Mouse (Mus musculus): ENCODE data around the gene Dohh. TPM values are rescaled to one million over a fixed set of nuclear protein-coding genes. Genes with fewer than 3 reads are reported as not detected.

Gene Dohh
- polyA plus RNA-seq, 1 experiment: 23.0 TPM

DNA sequence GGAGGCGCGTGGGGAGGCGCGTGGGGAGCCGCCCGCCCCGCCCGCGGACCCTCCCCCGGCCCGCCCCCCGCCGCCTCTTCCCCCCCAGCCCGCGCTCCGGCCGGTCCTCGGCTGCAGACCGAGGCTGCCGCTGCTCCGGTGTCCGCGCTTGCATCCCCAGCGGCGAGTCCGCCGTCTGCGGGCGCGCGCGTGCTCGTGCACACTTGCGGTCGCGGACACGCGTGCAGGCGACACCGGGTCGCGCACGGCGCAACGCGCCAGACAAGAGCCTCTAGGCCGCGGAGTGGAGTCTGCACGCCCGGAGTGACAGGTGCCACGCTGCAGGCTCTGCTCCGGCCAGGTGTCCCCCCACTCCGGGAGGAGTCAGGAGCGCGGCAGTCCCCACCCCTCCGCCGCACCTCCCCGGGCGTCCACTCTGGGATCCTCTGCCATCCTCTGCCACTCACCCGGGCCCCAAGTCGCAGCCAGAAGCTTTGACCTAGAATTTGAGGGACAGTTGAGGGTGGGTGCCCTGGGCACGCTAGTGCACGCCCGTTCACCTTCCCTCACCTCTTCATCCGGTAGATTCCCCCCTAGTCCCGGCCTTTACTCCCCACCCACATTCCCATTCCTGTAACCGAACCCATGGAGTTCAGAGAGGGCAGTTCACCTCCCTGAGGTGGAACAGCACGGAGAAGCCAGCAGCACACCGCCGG, 46.8 kb downstream of the Dohh start:
- under 1% methylated on average over 66 of the region's 70 CpGs for WGBS
- TF ChIP-seq POLR2A (IDR thresholded peaks at IDR 0.05; ENCODE audit: borderline replicate concordance, control insufficient read depth, low read depth, low read length) (peak; percentile 10; the same call in 1 of the 2 replicates), CTCF (IDR thresholded peaks at IDR 0.05; ENCODE audit: control insufficient read depth, insufficient read depth, low read length) (no peak)
- Histone ChIP-seq H3K4me3 (replicated peaks; ENCODE audit: control insufficient read depth, low read depth, low read length) (peak overlapping the region; percentile 77), H3K4me1 (ENCODE audit: control insufficient read depth, insufficient read depth, low read length) (peaks cover 16% of the 10 kb centered on the region), H3K27ac (ENCODE audit: control insufficient read depth, insufficient read depth, low read depth, low read length, poor library complexity) (peak overlapping the region; percentile 91; the same call in 1 of the 2 replicates)

DNA sequence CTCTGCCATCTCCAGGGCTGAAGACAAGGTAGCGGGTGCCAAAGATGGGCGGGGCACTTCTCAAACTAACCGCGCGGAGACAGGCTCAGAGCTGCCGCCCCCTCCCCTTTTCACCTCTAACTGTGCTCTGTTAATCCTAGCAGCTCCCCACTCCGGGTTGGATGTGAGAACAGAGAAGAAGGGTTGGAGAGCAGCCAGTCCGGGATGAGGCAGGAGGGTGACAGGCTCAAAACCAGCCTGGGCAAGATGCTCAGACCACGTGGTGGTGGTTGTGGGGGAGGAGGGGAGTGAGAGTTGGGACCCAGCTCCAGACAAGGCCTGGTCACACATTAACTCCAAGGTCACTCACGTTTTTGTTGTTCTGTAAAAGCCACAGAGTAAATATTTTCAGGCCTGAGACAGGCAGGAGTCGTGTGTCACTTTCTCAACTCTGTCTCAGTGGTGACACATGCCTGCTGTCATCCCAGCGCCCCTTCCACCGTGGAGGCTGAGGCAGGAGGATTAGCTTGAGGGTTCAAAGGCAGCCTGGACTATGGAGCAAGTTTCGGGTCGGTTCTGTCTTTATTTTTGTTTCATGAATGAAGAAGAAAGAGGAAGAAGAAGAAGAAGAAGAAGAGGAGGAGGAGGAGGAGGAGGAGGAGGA, 47.4 kb downstream of the Dohh start:
- 8% methylated on average over 15 of the region's 15 CpGs for WGBS
- Histone ChIP-seq H3K27ac (ENCODE audit: control insufficient read depth, insufficient read depth, low read depth, low read length, poor library complexity) (no peak overlapping the region), H3K4me3 (replicated peaks; ENCODE audit: control insufficient read depth, low read depth, low read length) (no peak overlapping the region)

DNA sequence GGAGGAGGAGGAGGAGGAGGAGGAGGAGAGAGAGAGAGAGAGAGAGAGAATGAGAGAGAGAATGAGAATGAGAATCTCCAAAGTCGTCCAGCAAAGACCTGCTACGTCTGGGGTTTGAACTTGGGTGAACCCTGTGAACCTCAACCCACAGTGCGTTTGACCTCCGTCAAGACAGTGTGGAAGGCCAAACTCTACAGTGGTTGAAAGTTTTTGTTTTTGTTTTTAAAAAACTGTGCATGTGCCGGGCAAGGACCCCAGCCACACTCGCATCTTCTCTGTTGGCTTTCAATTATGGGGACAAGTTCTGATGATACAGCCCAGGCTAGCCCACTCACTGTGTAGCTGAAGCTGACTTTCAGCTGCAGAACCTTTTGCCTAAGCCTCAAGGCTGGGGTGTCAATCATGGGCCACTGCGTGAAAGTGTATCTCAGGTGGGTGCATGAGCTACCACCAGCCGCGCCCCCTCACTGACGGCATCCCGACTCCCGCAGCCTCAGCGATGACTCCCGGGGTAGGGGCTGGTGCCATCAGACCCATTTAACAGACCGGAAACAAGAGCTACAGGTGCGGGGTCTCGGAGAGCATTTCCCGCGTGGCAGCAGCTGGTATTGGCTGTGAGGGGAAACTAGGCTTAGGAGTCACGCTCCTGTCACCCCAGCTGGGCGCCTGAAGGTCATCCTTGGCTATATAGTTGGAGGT, 48.1 kb downstream of the Dohh start:
- H3K27ac ChIP-seq (ENCODE audit: control insufficient read depth, insufficient read depth, low read depth, low read length, poor library complexity): no peak overlapping the region
- 40% methylated on average over 21 of the region's 21 CpGs for WGBS
- peaks cover 16% of the 10 kb centered on the region for H3K4me1 ChIP-seq (ENCODE audit: control insufficient read depth, insufficient read depth, low read length)
- H3K4me3 ChIP-seq (replicated peaks; ENCODE audit: control insufficient read depth, low read depth, low read length): peak overlapping the region; percentile 34
- TF ChIP-seq POLR2A (IDR thresholded peaks at IDR 0.05; ENCODE audit: borderline replicate concordance, control insufficient read depth, low read depth, low read length) (no peak), CTCF (IDR thresholded peaks at IDR 0.05; ENCODE audit: control insufficient read depth, insufficient read depth, low read length) (no peak)

More for the DNA sequence above, 47.4 kb downstream of the Dohh start:
- TF ChIP-seq CTCF (IDR thresholded peaks at IDR 0.05; ENCODE audit: control insufficient read depth, insufficient read depth, low read length): no peak
- no peak for TF ChIP-seq POLR2A (IDR thresholded peaks at IDR 0.05; ENCODE audit: borderline replicate concordance, control insufficient read depth, low read depth, low read length)
- peaks cover 16% of the 10 kb centered on the region for H3K4me1 ChIP-seq (ENCODE audit: control insufficient read depth, insufficient read depth, low read length)

DNA sequence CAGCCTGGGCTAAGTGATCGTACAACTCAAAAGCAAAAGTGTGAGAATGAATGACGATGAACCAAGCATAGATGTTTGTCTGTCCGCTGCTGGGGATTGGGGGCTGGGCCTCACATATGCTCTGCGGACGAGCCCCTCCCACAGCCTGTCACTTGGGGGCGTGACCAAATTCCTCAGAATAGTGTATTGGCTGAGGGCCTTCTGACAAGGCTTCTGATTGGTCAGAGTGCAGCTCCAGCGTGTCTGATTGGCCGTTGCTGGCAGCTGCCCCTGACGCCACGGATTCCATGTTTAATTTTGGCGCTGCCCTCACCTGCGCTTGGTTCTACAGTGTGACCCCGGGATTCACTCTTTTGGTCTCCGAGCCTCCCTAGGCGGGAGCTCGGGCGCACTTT, 48.6 kb downstream of the Dohh start:
- Histone ChIP-seq H3K4me1 (ENCODE audit: control insufficient read depth, insufficient read depth, low read length) (peaks cover 16% of the 10 kb centered on the region), H3K27ac (ENCODE audit: control insufficient read depth, insufficient read depth, low read depth, low read length, poor library complexity) (peak overlapping the region; percentile 91), H3K4me3 (replicated peaks; ENCODE audit: control insufficient read depth, low read depth, low read length) (peak overlapping the region; percentile 47)
- WGBS: under 1% methylated on average over 17 of the region's 17 CpGs
- TF ChIP-seq POLR2A (IDR thresholded peaks at IDR 0.05; ENCODE audit: borderline replicate concordance, control insufficient read depth, low read depth, low read length) (peak; percentile 44; the same call in 1 of the 2 replicates), CTCF (IDR thresholded peaks at IDR 0.05; ENCODE audit: control insufficient read depth, insufficient read depth, low read length) (no peak)

GRCm38 (mm10) chr10:81433541-81434289, 49.5 kb downstream of the Dohh start:
- Histone ChIP-seq H3K4me1 (ENCODE audit: control insufficient read depth, insufficient read depth, low read length) (peaks cover 16% of the 10 kb centered on the region), H3K27ac (ENCODE audit: control insufficient read depth, insufficient read depth, low read depth, low read length, poor library complexity) (peak overlapping the region; percentile 91), H3K4me3 (replicated peaks; ENCODE audit: control insufficient read depth, low read depth, low read length) (peak overlapping the region; percentile 68)
- WGBS: 6% methylated on average over 26 of the region's 26 CpGs
- peak; percentile 64 for TF ChIP-seq POLR2A (IDR thresholded peaks at IDR 0.05; ENCODE audit: borderline replicate concordance, control insufficient read depth, low read depth, low read length)
- peak; percentile 48; the same call in 1 of the 2 replicates for TF ChIP-seq CTCF (IDR thresholded peaks at IDR 0.05; ENCODE audit: control insufficient read depth, insufficient read depth, low read length)

- peak overlapping the region; percentile 91 for H3K27ac ChIP-seq (ENCODE audit: control insufficient read depth, insufficient read depth, low read depth, low read length, poor library complexity)
These were observed 50.4 kb downstream of the Dohh start for GRCm38 (mm10) chr10:81434361-81435263.

DNA sequence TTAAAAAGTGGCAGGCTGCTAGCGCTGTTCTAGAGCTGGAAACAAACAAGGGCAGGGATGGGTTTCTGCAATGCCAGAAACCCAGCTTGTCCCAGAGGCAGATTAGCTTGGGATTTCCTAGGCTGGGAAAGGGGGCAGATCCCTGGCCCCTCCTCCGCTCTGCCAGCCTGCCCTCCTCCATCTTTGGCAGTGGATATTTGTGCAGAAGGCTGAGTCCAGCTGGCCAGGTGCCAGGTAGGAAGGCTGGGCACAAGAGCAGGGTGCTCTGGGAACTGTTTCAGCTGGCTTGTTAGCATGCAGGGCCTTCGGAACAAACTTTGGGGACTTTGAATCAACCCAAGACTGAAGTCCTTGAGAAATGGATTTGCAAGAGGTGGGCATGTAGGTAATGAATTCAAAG, 51.2 kb downstream of the Dohh start:
- TF ChIP-seq CTCF (IDR thresholded peaks at IDR 0.05; ENCODE audit: control insufficient read depth, insufficient read depth, low read length) (no peak), POLR2A (IDR thresholded peaks at IDR 0.05; ENCODE audit: borderline replicate concordance, control insufficient read depth, low read depth, low read length) (no peak)
- WGBS: 85% methylated on average over 3 of the region's 3 CpGs
- H3K27ac ChIP-seq (ENCODE audit: control insufficient read depth, insufficient read depth, low read depth, low read length, poor library complexity): no peak overlapping the region

More at GRCm38 (mm10) chr10:81434361-81435263, 50.4 kb downstream of the Dohh start:
- 26% methylated on average over 15 of the region's 15 CpGs for WGBS
- peaks cover 12% of the 10 kb centered on the region for H3K4me1 ChIP-seq (ENCODE audit: control insufficient read depth, insufficient read depth, low read length)
- TF ChIP-seq POLR2A (IDR thresholded peaks at IDR 0.05; ENCODE audit: borderline replicate concordance, control insufficient read depth, low read depth, low read length) (no peak), CTCF (IDR thresholded peaks at IDR 0.05; ENCODE audit: control insufficient read depth, insufficient read depth, low read length) (no peak)
- H3K4me3 ChIP-seq (replicated peaks; ENCODE audit: control insufficient read depth, low read depth, low read length): peak overlapping the region; percentile 68

More for the DNA sequence above, 51.2 kb downstream of the Dohh start:
- no peak overlapping the region for H3K4me3 ChIP-seq (replicated peaks; ENCODE audit: control insufficient read depth, low read depth, low read length)
- peaks cover 12% of the 10 kb centered on the region for H3K4me1 ChIP-seq (ENCODE audit: control insufficient read depth, insufficient read depth, low read length)

Other genes with a start within 250 kb of the Dohh start
- gene Zbtb7a, start 249.2 kb upstream of the Dohh start, polyA plus RNA-seq (2011; ENCODE audit: insufficient read depth, insufficient read length, low replicate concordance, missing spikeins): 28.2 and 31.0 TPM in 2 replicates
- 11.1 and 29.0 TPM in 2 replicates for gene Pias4, start 216.5 kb upstream of the Dohh start, polyA plus RNA-seq (2011; ENCODE audit: insufficient read depth, insufficient read length, low replicate concordance, missing spikeins)
- 347 and 468 TPM in 2 replicates for gene Eef2, start 207.8 kb upstream of the Dohh start, polyA plus RNA-seq (2011; ENCODE audit: insufficient read depth, insufficient read length, low replicate concordance, missing spikeins)
- 7.2 and 23.2 TPM in 2 replicates for gene Dapk3, start 201.4 kb upstream of the Dohh start, polyA plus RNA-seq (2011; ENCODE audit: insufficient read depth, insufficient read length, low replicate concordance, missing spikeins)
- not detected in 2 replicates for gene 4930442H23Rik, start 200.6 kb upstream of the Dohh start, polyA plus RNA-seq (2011; ENCODE audit: insufficient read depth, insufficient read length, low replicate concordance, missing spikeins)
- gene Nmrk2, start 182.4 kb upstream of the Dohh start, polyA plus RNA-seq (2011; ENCODE audit: insufficient read depth, insufficient read length, low replicate concordance, missing spikeins): not detected in 2 replicates
- not detected in 2 replicates for gene Atcay, start 153.6 kb upstream of the Dohh start, polyA plus RNA-seq (2011; ENCODE audit: insufficient read depth, insufficient read length, low replicate concordance, missing spikeins)
- 0.32 and 2.5 TPM in 2 replicates for gene Zfr2, start 151.3 kb upstream of the Dohh start, polyA plus RNA-seq (2011; ENCODE audit: insufficient read depth, insufficient read length, low replicate concordance, missing spikeins)
- gene Matk, start 131.5 kb upstream of the Dohh start, polyA plus RNA-seq (2011; ENCODE audit: insufficient read depth, insufficient read length, low replicate concordance, missing spikeins): 11.9 and 18.9 TPM in 2 replicates
- gene Mrpl54, start 117.5 kb upstream of the Dohh start, polyA plus RNA-seq (2011; ENCODE audit: insufficient read depth, insufficient read length, low replicate concordance, missing spikeins): 34.4 and 75.4 TPM in 2 replicates
- gene Apba3, start 117.5 kb upstream of the Dohh start, polyA plus RNA-seq (2011; ENCODE audit: insufficient read depth, insufficient read length, low replicate concordance, missing spikeins): 14.6 and 32.8 TPM in 2 replicates
- 3.0 and 3.4 TPM in 2 replicates for gene Tjp3, start 92.8 kb upstream of the Dohh start, polyA plus RNA-seq (2011; ENCODE audit: insufficient read depth, insufficient read length, low replicate concordance, missing spikeins)
- gene Pip5k1c, start 91.5 kb upstream of the Dohh start, polyA plus RNA-seq (2011; ENCODE audit: insufficient read depth, insufficient read length, low replicate concordance, missing spikeins): 31.2 and 62.2 TPM in 2 replicates
- 24.0 and 36.6 TPM in 2 replicates for gene Cactin, start 63.3 kb upstream of the Dohh start, polyA plus RNA-seq (2011; ENCODE audit: insufficient read depth, insufficient read length, low replicate concordance, missing spikeins)
- gene Tbxa2r, start 55.7 kb upstream of the Dohh start, polyA plus RNA-seq (2011; ENCODE audit: insufficient read depth, insufficient read length, low replicate concordance, missing spikeins): 3.3 and 7.9 TPM in 2 replicates
- not detected in 2 replicates for gene Gipc3, start 41.2 kb upstream of the Dohh start, polyA plus RNA-seq (2011; ENCODE audit: insufficient read depth, insufficient read length, low replicate concordance, missing spikeins)
- gene Hmg20b, start 33.9 kb upstream of the Dohh start, polyA plus RNA-seq (2011; ENCODE audit: insufficient read depth, insufficient read length, low replicate concordance, missing spikeins): 56.9 and 60.7 TPM in 2 replicates
- 11.0 and 14.3 TPM in 2 replicates for gene Mfsd12, start 26.9 kb upstream of the Dohh start, polyA plus RNA-seq (2011; ENCODE audit: insufficient read depth, insufficient read length, low replicate concordance, missing spikeins)
- gene 4930404N11Rik, start 18.6 kb upstream of the Dohh start, polyA plus RNA-seq (2011; ENCODE audit: insufficient read depth, insufficient read length, low replicate concordance, missing spikeins): 4.5 and 12.3 TPM in 2 replicates
- gene Fzr1, start 5.9 kb upstream of the Dohh start, polyA plus RNA-seq (2011; ENCODE audit: insufficient read depth, insufficient read length, low replicate concordance, missing spikeins): 126 and 131 TPM in 2 replicates
- gene Gm48551, start within 50 bp of the Dohh start, polyA plus RNA-seq (2011; ENCODE audit: insufficient read depth, insufficient read length, low replicate concordance, missing spikeins): 3.4 and 4.3 TPM in 2 replicates
- gene Gm48552, start 4.6 kb downstream of the Dohh start, polyA plus RNA-seq (2011; ENCODE audit: insufficient read depth, insufficient read length, low replicate concordance, missing spikeins): not detected in 2 replicates
- 7.9 and 18.0 TPM in 2 replicates for gene Smim24, start 8.6 kb downstream of the Dohh start, polyA plus RNA-seq (2011; ENCODE audit: insufficient read depth, insufficient read length, low replicate concordance, missing spikeins)
- gene Nfic, start 71.2 kb downstream of the Dohh start, polyA plus RNA-seq (2011; ENCODE audit: insufficient read depth, insufficient read length, low replicate concordance, missing spikeins): 5.1 and 14.5 TPM in 2 replicates
- 0.72 TPM in 1 of 2 replicates, not detected in the other for gene Celf5, start 98.3 kb downstream of the Dohh start, polyA plus RNA-seq (2011; ENCODE audit: insufficient read depth, insufficient read length, low replicate concordance, missing spikeins)
- gene Ncln, start 112.0 kb downstream of the Dohh start, polyA plus RNA-seq (2011; ENCODE audit: insufficient read depth, insufficient read length, low replicate concordance, missing spikeins): 30.2 and 61.0 TPM in 2 replicates
- 7.6 and 15.8 TPM in 2 replicates for gene S1pr4, start 115.7 kb downstream of the Dohh start, polyA plus RNA-seq (2011; ENCODE audit: insufficient read depth, insufficient read length, low replicate concordance, missing spikeins)
- 5.4 and 9.4 TPM in 2 replicates for gene Gna15, start 139.8 kb downstream of the Dohh start, polyA plus RNA-seq (2011; ENCODE audit: insufficient read depth, insufficient read length, low replicate concordance, missing spikeins)
- 12.3 and 23.8 TPM in 2 replicates for gene Gna11, start 160.8 kb downstream of the Dohh start, polyA plus RNA-seq (2011; ENCODE audit: insufficient read depth, insufficient read length, low replicate concordance, missing spikeins)
- 183 and 306 TPM in 2 replicates for gene Aes, start 175.1 kb downstream of the Dohh start, polyA plus RNA-seq (2011; ENCODE audit: insufficient read depth, insufficient read length, low replicate concordance, missing spikeins)
- gene Tle2, start 190.1 kb downstream of the Dohh start, polyA plus RNA-seq (2011; ENCODE audit: insufficient read depth, insufficient read length, low replicate concordance, missing spikeins): 18.5 and 41.7 TPM in 2 replicates
- 23.2 and 27.8 TPM in 2 replicates for gene Tle6, start 216.6 kb downstream of the Dohh start, polyA plus RNA-seq (2011; ENCODE audit: insufficient read depth, insufficient read length, low replicate concordance, missing spikeins)
- gene BC025920, start 221.8 kb downstream of the Dohh start, polyA plus RNA-seq (2011; ENCODE audit: insufficient read depth, insufficient read length, low replicate concordance, missing spikeins): 3.9 and 6.6 TPM in 2 replicates
- 7.7 and 16.8 TPM in 2 replicates for gene Sirt6, start 243.4 kb downstream of the Dohh start, polyA plus RNA-seq (2011; ENCODE audit: insufficient read depth, insufficient read length, low replicate concordance, missing spikeins)
- 5.3 and 11.1 TPM in 2 replicates for gene Ankrd24, start 244.1 kb downstream of the Dohh start, polyA plus RNA-seq (2011; ENCODE audit: insufficient read depth, insufficient read length, low replicate concordance, missing spikeins)

All from bone marrow, adult 2 months (tissue).